ENCODE assay signal across 8 mouse cellular contexts in the genomic region with DNA sequence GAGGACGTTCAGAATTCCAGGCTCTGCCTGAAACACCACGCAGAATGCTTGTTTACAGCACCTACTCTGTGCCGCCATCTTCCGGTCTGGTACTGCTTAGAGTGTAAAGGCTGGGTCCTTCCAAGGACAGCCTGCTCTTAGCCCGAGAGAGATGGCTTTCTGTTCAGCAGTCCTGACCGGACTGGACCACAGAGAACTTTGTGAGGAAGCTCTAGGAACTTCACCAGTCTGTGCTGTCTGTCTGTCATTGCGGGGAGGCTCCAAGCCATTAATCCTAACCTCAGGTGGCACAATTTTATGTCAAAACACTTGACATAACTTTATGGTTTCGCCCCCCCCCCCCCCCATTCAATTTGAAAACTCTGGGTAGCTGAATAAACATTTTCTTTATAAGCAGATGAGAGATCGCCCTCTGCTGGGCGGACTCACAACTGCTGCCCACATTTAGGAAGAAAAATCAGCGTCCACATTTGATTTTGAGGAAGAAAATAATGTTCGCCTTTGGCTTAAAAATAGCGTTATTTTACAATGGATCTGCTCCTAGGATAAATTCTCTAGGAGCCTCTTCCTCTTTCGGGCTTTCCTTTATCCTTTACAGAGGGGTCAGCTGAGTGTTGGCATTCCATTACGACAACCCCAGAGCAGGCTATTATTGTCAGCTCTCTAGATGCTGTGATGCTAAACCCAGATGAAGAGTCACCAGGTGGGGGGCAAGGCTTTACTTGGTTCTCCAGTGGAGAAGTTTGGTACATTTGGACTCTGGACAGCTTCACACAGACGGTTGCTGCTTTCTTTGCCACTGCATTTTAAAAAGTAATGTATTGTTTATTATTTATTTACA.
DNase-seq lines count a peak whose midpoint lies in the region; ATAC-seq and TF ChIP-seq lines count a peak whose summit lies in the region.

No protein-coding gene starts in this region.

- ATAC-seq in erythroblast, adult 5-6 weeks (replicated peaks; ENCODE audit: low FRiP score, poor library complexity, severe bottlenecking) = no peak

- peak overlapping the region; percentile 53 for H3K4me3 ChIP-seq in gastrocnemius, adult 2 months
- H3K4me3 ChIP-seq in left cerebral cortex, adult 2 months = no peak overlapping the region

- peak; percentile 66 for DNase-seq in adipocyte (ENCODE audit: low spot score)
- peak; percentile 51 to 56 for DNase-seq in cerebellum, postnatal 36 days
- peak; percentile 46 for DNase-seq in gastrocnemius, adult 2 months
- DNase-seq in hindlimb bud, embryonic 11.5 days (ENCODE audit: extremely low spot score, low read depth, low spot score) = peak; percentile 49
- peak; percentile 39 to 57 for DNase-seq in left cerebral cortex, adult 2 months (ENCODE audit: extremely low spot score in 1 of 2, low spot score in 2 of 2)
- DNase-seq in lung, postnatal 36 days = peak; percentile 88
- DNase-seq in right cerebral cortex, postnatal 36 days (ENCODE audit: low spot score in 2 of 2) = peak; percentile 18 to 43

- peak overlapping the region; percentile 41; the same call in 1 of the 2 replicates for H3K27ac ChIP-seq in gastrocnemius, adult 2 months
- H3K27ac ChIP-seq in left cerebral cortex, adult 2 months = no peak overlapping the region; the same call in 1 of the 2 replicates

- TF ChIP-seq CTCF in gastrocnemius, adult 2 months (IDR thresholded peaks at IDR 0.05) = peak; percentile 62
- peak; percentile 66 for TF ChIP-seq CTCF in left cerebral cortex, adult 2 months (IDR thresholded peaks at IDR 0.05)

- intact Hi-C loops in gastrocnemius, adult 2 months (cut with DNase I) = loop anchor here (1.0 to 2.0 kb wide), 2 partner anchors 132 to 141 kb away; no protein-coding TSS in a partner anchor
- intact Hi-C loops in left cerebral cortex, adult 2 months (cut with DNase I) = loop anchor here (1.0 to 10.0 kb wide), 5 partner anchors 77 to 483 kb away; no protein-coding TSS in a partner anchor

Comparison
In these comparisons a context has a peak if more than half of its experiments do, and no peak if none do; other contexts are left out.
1. DNase-seq: peak in every context shown above with its lines; median percentile 88 in lung, postnatal 36 days; 66 in adipocyte; 54 in cerebellum, postnatal 36 days; 49 in hindlimb bud, embryonic 11.5 days; 48 in left cerebral cortex, adult 2 months; 46 in gastrocnemius, adult 2 months; 30 in right cerebral cortex, postnatal 36 days.